Mouse (Mus musculus) heart, adult 2 months (tissue): ENCODE data around the gene Mr1.

Experiments
- CTCF ChIP-seq: fragments of 200-600 bp; IDR thresholded peaks from 2 replicates; pipeline ENCODE4 v1.8.1; 2022; ENCODE audit warnings: antibody characterized with exemption, mild to moderate bottlenecking, moderate library complexity
- POLR2A ChIP-seq: fragments of 200-500 bp; IDR thresholded peaks from 2 replicates; pipeline ENCODE4 v1.6.1; 2011; ENCODE audit warnings: mild to moderate bottlenecking, low read depth, low read length, control low read depth; ENCODE audit not compliant: insufficient read depth

GRCm38 (mm10) chr1:155184191-155184590, 37.6 kb upstream of the Mr1 start:
- TF ChIP-seq POLR2A (no peak), CTCF (no peak)
